Mouse (Mus musculus) forebrain, postnatal 0 days (tissue): ENCODE data around the gene Fxr2. TPM values are rescaled to one million over a fixed set of nuclear protein-coding genes. Genes with fewer than 3 reads are reported as not detected.
"Not testable (repeated sequence)": the region's sequence is repeated elsewhere in the genome, so short reads cannot be mapped to it uniquely, and the experiment has no call there.

Experiments used
- ATAC-seq: fragments of 200-750 bp; cut with Nextera tagmentation; 2 replicates; pipeline ENCODE4 v1.8.0; 2017; ENCODE audit warnings: mild to moderate bottlenecking, moderate library complexity
- DNase-seq: peaks from one replicate; pipeline ENCODE4 v3.0.0-alpha.2; 2015
- H3K27ac ChIP-seq: fragments of 300-500 bp; sonication (generic); 2 replicates; pipeline ENCODE4 v1.5.1; 2014; ENCODE audit warnings: low read depth, mild to moderate bottlenecking, antibody characterized with exemption, low read length, moderate library complexity, mixed read lengths
- H3K27me3 ChIP-seq: fragments of 300-500 bp; sonication (generic); 2 replicates; pipeline ENCODE4 v1.6.1; 2014; ENCODE audit warnings: mild to moderate bottlenecking, low read length, mixed read lengths; ENCODE audit not compliant: insufficient read depth
- H3K36me3 ChIP-seq: fragments of 300-500 bp; sonication (generic); 2 replicates; pipeline ENCODE4 v1.6.1; 2014; ENCODE audit warnings: mild to moderate bottlenecking, moderate library complexity; ENCODE audit not compliant: insufficient read depth
- H3K4me1 ChIP-seq: fragments of 300-500 bp; sonication (generic); 2 replicates; pipeline ENCODE4 v1.6.1; 2014; ENCODE audit warnings: antibody characterized with exemption; ENCODE audit not compliant: insufficient read depth
- H3K4me2 ChIP-seq: fragments of 300-500 bp; sonication (generic); 2 replicates; pipeline ENCODE4 v1.6.1; 2014; ENCODE audit warnings: low read depth, mild to moderate bottlenecking, moderate library complexity
- H3K4me3 ChIP-seq: fragments of 300-500 bp; sonication (generic); 2 replicates; pipeline ENCODE4 v1.5.1; 2014; ENCODE audit warnings: low read depth, low read length, mixed read lengths
- H3K9ac ChIP-seq: fragments of 300-500 bp; sonication (generic); 2 replicates; pipeline ENCODE4 v1.6.1; 2014; ENCODE audit warnings: mild to moderate bottlenecking
- H3K9me3 ChIP-seq: fragments of 300-500 bp; sonication (generic); 2 replicates; pipeline ENCODE4 v1.6.1; 2016; ENCODE audit warnings: low read length
- CTCF ChIP-seq: sonication (generic); IDR thresholded peaks from 2 replicates; pipeline ENCODE4 v1.5.1; 2016; ENCODE audit warnings: antibody characterized with exemption, control low read depth, low read depth
- WGBS: fragments of 180-500 bp; shearing (Covaris S2); extraction: QIAGEN DNeasy Blood & Tissue Kit; methylation state at CpG from one replicate; pipeline ENCODE4 v1.1.7; 2014; 5-methylcytosine and 5-hydroxymethylcytosine counted together
- polyA plus RNA-seq: library from polyadenylated mRNA; unstranded; fragments of >200 nt; fragmentation: Nextera tagmentation; extraction: Ambion mirVana; gene quantifications from 2 replicates; pipeline ENCODE4 v1.2.1, GENCODE M21; 2015
- total RNA-seq: library from RNA; depleted of rRNA; stranded (reverse); fragments of >200 nt; gene quantifications from 2 replicates; pipeline ENCODE4 v1.2.3, GENCODE M21; 2014

Fxr2 gene
- total and polyA plus RNA-seq, 2 experiments from 2014 or later, result 25.2 to 94.5 TPM

DNA sequence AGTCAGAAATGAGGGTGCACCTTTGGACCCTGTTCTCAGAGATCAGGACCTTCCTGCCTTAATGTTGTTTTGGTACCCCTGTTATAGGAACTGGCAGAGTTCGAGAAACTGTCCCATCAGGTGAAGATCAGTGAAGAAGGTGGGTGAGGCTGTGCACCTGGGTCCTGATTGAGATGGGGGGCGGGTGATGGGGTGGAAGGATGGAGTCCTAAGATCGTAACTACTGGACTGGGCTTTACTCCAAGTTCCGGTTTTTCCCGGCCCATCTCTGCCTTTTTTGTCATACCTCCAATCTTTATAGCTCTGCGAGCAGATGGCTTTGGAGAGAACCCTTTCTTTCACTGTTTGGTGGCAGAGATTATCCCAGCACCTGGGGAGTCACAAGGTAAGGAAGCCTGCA, 10.4 kb upstream of the Fxr2 start:
- H3K4me2 ChIP-seq, result peak overlapping the region; percentile 63
- no peaks in the 10 kb centered on the region for H3K36me3 ChIP-seq
- 25% methylated on average over 6 of the region's 6 CpGs for WGBS
- H3K27me3 ChIP-seq, result no peaks in the 10 kb centered on the region
- H3K27ac ChIP-seq, result peak overlapping the region; percentile 86
- H3K9ac ChIP-seq, result peak overlapping the region; percentile 69
- H3K4me1 ChIP-seq, result peaks cover 9% of the 10 kb centered on the region
- H3K9me3 ChIP-seq, result no peaks in the 10 kb centered on the region
- DNase-seq (peak; percentile 38), ATAC-seq (no peak)
- peak overlapping the region; percentile 50 for H3K4me3 ChIP-seq
- no peak for TF ChIP-seq CTCF

DNA sequence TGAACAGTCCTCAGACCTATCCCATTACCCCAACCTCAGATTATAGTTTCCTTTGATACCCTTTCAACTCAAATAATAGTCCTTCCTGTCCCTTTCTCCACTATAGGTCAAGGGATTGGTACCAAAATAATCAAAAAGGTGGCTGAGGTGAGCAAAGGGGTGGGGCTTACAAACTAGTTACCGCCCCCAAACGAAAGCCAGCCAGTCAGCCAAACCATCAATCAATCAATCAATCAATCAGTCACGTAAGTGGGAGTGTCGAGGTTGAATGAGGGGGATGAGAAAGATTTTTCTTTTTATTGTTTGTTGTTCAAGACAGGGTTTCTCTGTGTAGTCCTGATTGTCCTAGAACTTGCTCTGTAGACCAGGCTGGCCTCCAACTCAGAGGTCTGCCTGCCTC, 9.8 kb upstream of the Fxr2 start:
- no peak for DNase-seq
- Histone ChIP-seq H3K27me3 (no peaks in the 10 kb centered on the region), H3K9ac (peak overlapping the region; percentile 69), H3K27ac (peak overlapping the region; percentile 50; the same call in 1 of the 2 replicates), H3K4me3 (peak overlapping the region; percentile 50; the same call in 1 of the 2 replicates), H3K9me3 (no peaks in the 10 kb centered on the region), H3K4me2 (peak overlapping the region; percentile 63), H3K36me3 (no peaks in the 10 kb centered on the region), H3K4me1 (peaks cover 9% of the 10 kb centered on the region)
- no peak for TF ChIP-seq CTCF
- no peak for ATAC-seq
- WGBS, result 77% methylated on average over 4 of the region's 4 CpGs

DNA sequence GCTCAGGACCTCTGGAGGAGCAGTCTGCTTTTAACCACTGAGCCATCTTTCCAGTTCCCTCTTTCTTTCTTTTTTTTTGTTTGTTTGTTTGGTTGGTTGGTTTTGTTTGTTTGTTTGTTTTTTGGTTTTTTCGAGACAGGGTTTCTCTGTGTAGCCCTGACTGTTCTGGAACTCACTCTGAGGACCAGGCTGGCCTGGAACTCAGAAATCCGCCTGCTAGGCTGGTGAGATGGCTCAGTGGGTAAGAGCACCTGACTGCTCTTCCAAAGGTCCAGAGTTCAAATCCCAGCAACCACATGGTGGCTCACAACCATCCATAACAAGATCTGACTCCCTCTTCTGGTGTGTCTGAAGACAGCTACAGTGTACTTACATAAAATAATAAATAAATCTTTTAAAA, 8.5 kb upstream of the Fxr2 start:
- H3K27me3 ChIP-seq, H3K4me2 ChIP-seq, H3K9me3 ChIP-seq, H3K9ac ChIP-seq, H3K36me3 ChIP-seq, ATAC-seq, H3K4me1 ChIP-seq, H3K27ac ChIP-seq, DNase-seq, H3K4me3 ChIP-seq: not testable (repeated sequence)
- WGBS, result 91% methylated on average over 2 of the region's 2 CpGs

DNA sequence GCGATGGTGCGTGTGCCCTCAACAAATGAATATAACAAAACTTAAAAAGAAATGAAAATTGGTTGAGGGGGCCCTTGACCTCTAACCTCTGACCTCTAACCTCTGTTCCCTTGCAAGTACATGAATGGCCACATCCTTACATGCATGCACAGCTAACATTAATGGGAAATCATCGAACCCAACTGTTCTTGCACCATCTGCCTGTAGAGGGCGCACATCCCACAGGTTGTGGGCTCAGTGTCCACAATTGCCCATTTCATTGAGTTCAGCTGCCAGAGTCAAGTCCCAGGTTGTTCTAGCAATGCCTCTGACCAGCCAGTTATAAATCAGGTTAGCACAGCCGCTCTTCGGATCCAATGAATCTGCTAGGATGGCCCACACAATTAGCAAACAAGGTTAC, 4.5 kb upstream of the Fxr2 start:
- WGBS, result 34% methylated on average over 6 of the region's 6 CpGs
- Histone ChIP-seq H3K4me2 (no peak overlapping the region), H3K4me1 (peaks cover under 1% of the 10 kb centered on the region; the same call in 1 of the 2 replicates), H3K36me3 (no peaks in the 10 kb centered on the region), H3K27ac (no peak overlapping the region), H3K9me3 (no peaks in the 10 kb centered on the region), H3K9ac (no peak overlapping the region), H3K27me3 (no peaks in the 10 kb centered on the region), H3K4me3 (no peak overlapping the region)
- DNase-seq, result peak; percentile 73
- peak; percentile 88 for TF ChIP-seq CTCF
- no peak for ATAC-seq

DNA sequence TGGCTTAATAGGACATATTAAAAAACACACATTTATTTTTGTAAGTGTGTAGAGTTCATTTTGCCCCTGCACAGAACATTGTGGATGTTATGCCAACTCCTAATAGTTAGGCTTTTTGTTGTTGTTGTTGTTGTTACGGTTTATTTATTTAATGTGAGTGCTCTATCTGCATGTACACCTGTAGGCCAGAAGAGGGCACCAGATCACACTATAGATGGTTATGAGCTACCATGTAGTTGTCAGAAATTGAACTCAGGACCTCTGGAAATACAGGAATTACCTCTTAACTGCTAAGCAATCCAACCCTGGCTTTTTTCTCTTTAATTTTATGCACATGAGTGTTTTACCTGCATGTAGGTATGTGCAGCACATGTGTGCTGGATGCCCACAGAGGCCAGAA, 3.0 kb upstream of the Fxr2 start:
- DNase-seq (no peak), ATAC-seq (no peak)
- 69% methylated on average over 1 of the region's 1 CpGs for WGBS
- H3K27me3 ChIP-seq, result no peaks in the 10 kb centered on the region
- H3K4me2 ChIP-seq, result no peak overlapping the region
- H3K9me3 ChIP-seq, result no peaks in the 10 kb centered on the region
- peaks cover 10% of the 10 kb centered on the region for H3K4me1 ChIP-seq
- no peak overlapping the region for H3K4me3 ChIP-seq
- TF ChIP-seq CTCF, result peak; percentile 44
- H3K36me3 ChIP-seq, result no peaks in the 10 kb centered on the region
- H3K27ac ChIP-seq, result no peak overlapping the region
- H3K9ac ChIP-seq, result no peak overlapping the region

DNA sequence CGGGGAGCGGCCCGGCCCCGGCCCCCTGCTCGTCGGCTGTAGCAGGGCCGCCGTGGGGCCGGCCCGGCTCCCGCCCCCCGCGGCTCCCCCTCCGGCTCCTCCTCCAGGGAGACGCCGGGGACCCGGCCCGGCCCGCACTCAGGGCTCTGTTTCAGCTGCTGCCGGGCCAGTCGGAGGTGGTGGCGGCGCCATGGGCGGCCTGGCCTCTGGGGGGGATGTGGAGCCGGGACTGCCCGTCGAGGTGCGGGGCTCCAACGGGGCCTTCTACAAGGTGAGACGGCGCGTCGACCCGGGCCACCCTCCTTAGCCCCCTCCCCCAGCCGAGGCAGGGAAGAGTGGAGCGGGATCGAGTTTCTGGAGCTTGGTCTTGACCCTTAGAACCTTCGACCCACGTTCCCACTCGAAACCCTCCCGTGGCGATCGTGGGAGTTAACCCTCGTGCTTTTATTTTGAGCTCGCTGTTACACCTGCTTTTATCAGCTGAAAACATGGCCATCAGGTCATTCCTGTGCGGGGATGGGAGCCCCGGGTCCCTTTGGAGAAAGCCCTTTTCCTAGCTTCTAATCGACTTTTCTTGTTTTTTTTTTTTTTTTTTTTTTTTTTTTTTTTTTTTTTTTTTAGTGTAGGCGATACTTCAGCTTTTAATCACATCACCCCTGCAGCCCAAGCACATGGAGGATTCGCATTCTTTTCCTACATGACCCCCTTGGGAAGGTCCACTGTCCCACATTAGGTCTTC, 507 bp downstream of the Fxr2 start:
- DNase-seq (peak; percentile 14), ATAC-seq (peak; percentile 44)
- H3K9me3 ChIP-seq, result no peaks in the 10 kb centered on the region
- H3K4me1 ChIP-seq, result peaks cover 24% of the 10 kb centered on the region
- no peak for TF ChIP-seq CTCF
- peak overlapping the region; percentile 89 for H3K4me3 ChIP-seq
- under 1% methylated on average over 34 of the region's 50 CpGs for WGBS
- peak overlapping the region; percentile 87 for H3K9ac ChIP-seq
- H3K27ac ChIP-seq, result peak overlapping the region; percentile 93
- peak overlapping the region; percentile 75 for H3K4me2 ChIP-seq
- no peaks in the 10 kb centered on the region for H3K36me3 ChIP-seq
- no peaks in the 10 kb centered on the region for H3K27me3 ChIP-seq

DNA sequence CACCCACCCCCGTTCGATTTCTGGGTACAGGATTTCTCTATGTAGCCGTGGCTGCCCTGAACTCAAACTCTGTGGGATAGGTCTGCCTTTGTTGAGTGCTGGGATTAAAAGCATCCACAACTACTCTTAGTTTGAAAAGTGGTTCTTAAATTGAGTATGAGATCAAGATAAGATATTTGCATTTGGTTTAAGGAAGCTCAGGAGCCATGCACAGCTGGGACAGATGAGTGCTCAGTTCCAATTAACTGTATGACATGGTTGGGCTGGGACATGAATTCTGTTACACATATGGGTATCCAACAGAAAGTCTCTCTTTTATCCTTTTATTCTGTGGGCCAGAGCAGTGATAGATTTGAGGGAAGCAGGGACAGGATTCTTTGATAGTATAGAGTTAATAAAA, 2.7 kb downstream of the Fxr2 start:
- Histone ChIP-seq H3K9ac (no peak overlapping the region), H3K4me2 (0 out of 2 replicates have a peak overlapping the region, but pooled peaks have one; percentile 2)
- ATAC-seq, result no peak

More for the DNA sequence above, 2.7 kb downstream of the Fxr2 start:
- Histone ChIP-seq H3K4me3 (no peak overlapping the region), H3K9me3 (no peaks in the 10 kb centered on the region), H3K27me3 (no peaks in the 10 kb centered on the region), H3K36me3 (peaks cover 11% of the 10 kb centered on the region), H3K4me1 (peaks cover 24% of the 10 kb centered on the region), H3K27ac (no peak overlapping the region)
- WGBS, result 87% methylated on average over 3 of the region's 3 CpGs
- no peak for DNase-seq
- no peak for TF ChIP-seq CTCF
